Mouse (Mus musculus) lung, postnatal 25 days (tissue): ENCODE results near the gene Vps13c.

Experiments used
- DNase-seq: peaks from one replicate; pipeline ENCODE4 v3.0.0; 2022; ENCODE audit warnings: low spot score

The Vps13c gene

DNA sequence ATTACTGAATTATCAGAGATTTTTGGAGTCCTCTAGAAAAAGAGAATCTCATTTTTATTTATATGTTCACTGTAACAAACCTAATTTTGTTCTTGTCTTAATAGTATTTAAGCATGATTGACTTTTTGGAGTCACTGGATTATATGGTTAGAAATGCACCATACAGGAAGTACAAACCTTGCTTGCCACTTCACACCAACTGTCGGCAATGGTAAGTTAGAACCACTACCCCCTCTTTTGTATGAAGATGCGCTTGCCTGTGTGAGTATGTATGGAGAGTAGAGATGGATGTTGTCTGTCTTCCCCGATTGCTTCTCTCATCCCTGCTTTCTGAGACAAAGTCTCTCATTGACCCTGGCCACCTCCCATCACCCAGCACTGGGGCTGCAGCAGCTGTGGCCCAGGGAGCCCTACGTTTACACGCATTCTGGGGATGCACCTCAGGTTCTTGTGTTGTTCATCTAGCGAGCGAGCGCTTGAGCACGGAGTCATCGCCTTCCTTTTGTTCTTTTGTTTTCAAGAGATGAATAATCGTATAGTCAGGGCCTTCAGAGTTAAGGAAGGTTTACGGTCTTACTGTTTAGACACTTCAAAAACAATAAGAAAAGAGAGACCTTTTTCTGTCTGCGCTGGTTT is 43.3 kb downstream of the Vps13c start:
- no peak for DNase-seq

DNA sequence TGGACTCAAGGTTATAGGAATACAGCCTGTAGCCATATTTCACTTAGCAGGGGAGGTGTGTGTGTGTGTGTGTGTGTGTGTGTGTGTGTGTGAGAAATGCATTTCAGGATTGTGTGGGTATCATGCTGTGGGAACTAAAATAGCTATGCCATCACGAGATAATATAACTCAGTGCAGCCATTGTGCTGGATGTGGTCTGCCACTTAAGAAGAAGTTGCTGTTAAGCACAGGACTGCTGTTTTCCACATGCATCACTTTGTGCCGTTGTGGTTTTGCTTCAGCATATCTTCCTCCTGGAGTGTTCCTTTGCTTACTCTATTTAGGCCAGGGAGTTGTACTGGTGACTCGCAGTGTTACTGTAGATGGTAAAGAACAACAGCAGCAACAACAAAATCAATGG is 43.9 kb downstream of the Vps13c start:
- DNase-seq, result no peak

- peak; percentile 31 for DNase-seq
Observed at GRCm38 (mm10) chr9:67886981-67887720, 47.0 kb downstream of the Vps13c start.

DNA sequence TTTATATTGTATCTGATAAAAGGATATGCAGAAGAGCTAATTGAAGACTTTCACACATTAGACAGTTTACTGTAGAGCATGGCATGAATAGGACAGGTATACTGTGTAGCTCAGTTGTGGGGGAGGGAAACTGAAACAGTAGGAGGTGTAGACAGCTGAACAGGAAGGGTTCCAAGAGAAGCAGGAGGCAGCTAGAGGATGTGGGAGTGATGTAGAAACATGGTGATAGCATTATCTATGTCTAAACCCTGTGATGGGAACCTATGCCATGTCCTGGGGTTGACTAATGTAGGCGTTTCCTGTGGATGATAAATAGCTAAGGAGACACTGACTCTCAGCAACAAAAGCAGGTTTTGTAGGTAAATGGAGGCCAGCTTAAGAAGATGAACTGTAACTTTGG is 53.3 kb downstream of the Vps13c start:
- DNase-seq, result no peak

DNA sequence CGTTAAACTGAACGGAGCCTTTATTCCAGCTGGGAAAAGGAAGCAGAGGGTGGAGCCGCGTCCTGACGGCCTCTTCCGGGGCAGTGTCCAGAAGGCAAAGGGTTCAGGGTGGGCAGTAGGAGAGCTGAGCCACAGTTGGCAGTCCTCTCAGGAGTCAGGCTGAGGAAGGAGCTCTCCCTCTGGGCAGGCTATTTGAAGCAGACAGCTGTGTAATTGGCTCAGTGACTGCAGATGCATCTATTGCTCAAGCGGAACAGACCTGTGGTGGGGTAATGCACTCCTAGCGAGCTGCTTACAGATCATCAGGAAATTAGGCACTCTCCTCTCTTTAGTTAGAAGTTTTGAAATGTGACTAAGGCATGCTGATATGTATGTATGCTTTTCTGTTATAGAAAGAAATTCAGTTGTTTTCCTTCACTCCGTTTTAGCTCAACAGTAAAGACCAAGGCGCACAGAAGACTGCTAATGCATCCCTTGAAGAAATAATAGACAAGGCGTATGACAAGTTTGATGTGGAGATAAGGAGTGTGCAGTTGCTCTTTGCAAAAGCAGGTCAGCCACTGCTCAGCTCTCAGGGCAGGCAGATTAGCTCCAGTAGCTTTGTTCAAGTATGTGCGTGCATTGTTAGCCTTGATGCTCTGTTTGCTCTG is 56.6 kb downstream of the Vps13c start:
- DNase-seq, result no peak

- no peak for DNase-seq
Observed at GRCm38 (mm10) chr9:67900398-67900797, 60.2 kb downstream of the Vps13c start.

DNA sequence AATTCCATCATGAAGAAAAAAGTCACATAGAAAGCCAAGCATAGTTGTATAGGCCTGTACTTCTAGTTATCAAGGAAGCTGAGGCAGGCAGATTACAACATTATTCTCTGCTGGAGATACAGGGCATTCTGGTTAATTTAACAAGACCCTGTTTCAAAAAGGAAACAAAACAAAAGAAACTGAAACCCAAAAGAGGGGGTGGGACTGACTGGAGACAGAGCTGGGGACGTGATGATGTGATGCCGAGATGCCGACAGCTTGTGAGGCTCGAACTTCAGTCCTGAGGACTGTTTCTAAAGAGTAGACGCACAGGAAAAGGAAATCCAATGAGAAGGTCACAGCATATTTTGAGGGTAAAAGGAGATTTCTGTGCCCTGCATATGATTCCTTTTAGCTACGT is 64.2 kb downstream of the Vps13c start:
- no peak for DNase-seq

DNA sequence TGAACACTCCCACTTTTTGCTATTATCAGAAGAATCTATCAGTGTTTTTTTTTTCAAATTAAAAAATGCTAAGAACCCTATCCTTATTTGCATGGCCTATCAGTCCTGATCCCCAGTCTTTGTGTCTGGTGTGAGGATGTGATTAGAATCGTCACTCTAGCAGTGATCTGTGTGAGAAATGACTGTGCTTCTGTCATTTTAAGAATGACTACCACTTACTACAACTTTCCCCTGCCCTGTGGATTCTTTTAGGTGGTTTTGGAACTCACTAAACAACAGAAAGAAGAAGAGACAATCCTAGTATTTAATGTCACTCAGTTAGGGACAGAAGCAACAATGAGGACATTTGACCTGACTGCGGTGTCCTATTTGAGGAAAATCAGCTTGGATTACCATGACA is 65.3 kb downstream of the Vps13c start:
- no peak for DNase-seq

DNA sequence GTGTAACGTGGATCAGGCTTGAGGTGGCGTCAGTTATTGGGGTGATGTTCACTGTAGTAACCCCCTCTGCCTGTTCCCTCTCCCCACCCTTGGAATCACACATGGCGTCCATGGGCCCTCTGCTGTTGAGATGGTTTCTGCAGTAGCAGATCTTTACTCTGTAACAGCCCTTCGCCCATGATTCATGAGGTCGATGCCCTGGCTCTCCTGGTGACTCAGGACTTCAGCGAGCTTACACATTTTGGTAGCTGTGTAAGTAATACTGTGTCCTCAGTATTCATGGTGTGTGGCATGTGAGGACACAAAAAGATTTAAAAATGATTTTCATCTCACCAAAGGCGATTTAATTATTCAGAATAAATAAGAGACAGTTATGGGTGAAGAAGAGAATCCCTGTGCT is 74.5 kb downstream of the Vps13c start:
- no peak for DNase-seq

- DNase-seq, result no peak
Observed at GRCm38 (mm10) chr9:67922350-67922749, 82.2 kb downstream of the Vps13c start.

GRCm38 (mm10) chr9:67930629-67931028 is 90.4 kb downstream of the Vps13c start:
- DNase-seq, result peak; percentile 19

GRCm38 (mm10) chr9:67937286-67937685 is 97.1 kb downstream of the Vps13c start:
- no peak for DNase-seq

DNA sequence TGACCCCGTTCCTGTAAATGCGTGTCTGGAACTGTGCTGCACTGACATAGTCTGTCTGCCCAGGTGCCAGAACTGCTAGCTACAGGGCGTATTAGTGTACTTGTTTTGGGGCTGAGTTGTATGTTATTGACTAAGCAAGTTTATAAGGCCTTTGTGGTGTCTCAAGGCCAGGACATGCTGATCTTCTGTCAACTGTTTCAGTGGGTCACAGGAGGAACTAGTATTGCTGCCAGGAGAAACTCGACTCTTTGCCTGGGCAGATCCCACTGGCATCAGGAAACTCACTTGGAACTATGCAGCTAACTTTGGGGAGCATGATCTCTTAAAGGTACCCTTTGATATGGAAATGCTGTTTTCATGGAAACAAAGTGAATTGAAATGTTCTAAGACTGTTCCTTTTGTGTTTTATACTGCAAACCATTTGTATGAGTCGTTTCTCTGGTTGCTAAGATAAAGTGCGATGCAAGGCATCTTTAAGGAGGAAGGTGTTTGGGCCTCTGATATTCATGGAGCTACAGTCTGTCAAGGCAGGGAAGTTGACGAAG is 115.3 kb downstream of the Vps13c start:
- no peak for DNase-seq

- DNase-seq, result no peak
Observed at GRCm38 (mm10) chr9:67961953-67962352, 121.8 kb downstream of the Vps13c start.

GRCm38 (mm10) chr9:67965889-67966288 is 125.7 kb downstream of the Vps13c start:
- no peak for DNase-seq

- DNase-seq, result peak; percentile 26
Observed at GRCm38 (mm10) chr9:67967011-67967410, 126.8 kb downstream of the Vps13c start.

DNA sequence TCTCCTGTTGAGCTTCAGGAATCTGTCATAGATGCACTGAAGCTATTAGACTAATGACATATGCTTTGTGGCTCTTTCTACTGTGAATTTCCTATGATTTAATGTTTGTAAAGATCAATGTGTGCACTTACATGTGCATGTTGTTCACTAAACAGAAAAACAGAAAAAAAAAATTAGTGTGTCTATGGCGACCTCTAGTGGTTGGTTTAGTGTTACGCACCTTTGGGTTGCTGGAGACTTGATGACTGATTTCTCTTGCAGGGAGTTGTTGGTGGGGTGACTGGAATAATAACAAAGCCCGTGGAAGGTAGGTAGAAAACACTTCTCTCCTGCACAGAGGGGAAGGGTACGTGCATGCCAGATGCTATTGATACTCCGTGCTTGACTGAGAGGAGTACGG is 133.3 kb downstream of the Vps13c start:
- DNase-seq, result peak; percentile 15

DNA sequence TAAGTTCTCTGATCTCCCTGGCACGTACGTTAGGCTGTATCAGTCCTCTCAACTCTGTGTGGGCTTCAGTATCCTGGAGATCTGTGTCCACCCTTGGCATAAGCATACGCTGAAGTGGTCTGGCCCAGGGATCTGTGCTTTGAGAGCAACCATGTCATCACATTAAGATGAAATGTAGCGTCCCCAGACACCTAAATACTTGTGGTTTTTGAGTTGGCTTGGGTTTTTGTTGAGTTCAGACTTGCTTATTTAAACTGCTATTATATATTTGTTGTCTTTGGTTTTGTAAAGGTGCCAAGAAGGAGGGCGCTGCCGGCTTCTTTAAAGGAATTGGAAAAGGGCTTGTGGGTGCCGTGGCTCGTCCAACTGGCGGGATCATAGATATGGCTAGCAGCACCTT is 135.3 kb downstream of the Vps13c start:
- DNase-seq, result no peak

- no peak for DNase-seq
Observed at GRCm38 (mm10) chr9:68006566-68006965, 166.4 kb downstream of the Vps13c start.

- peak; percentile 55 for DNase-seq
Observed at GRCm38 (mm10) chr9:68014991-68015396, 174.8 kb downstream of the Vps13c start.

DNA sequence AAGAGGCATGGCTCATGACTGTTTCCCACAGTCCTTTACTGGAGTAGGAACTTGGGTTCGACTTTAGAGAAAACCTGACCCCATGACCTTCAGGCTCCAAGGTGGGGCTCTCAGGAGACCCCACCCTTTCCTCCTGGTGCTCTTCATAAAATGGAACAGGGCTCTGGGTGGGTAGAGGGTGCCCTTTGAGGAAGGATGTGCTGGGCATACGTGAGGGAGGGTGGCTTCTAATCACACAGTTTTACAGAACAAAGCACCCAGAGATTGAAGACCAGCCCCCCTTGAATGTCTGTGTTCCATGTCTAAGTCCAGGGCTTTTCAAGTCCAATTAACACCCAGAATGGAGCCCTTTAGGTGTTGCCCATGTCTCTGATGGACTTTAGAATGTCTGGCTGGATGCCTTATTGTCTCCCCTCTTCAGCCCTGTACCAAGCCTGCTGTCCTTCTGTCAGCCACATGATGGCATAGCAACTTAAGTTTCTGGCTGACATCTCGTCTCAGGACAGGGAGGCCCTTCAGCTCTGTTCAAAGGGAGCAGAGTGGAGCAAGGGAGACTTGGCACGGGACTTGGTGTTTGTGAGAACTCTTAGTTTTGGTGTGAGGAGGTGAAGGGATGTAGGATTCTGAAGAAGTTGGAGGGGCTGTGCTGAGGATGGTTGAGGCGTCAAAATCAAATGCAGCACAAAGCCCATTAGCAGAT is 176.2 kb downstream of the Vps13c start:
- peak; percentile 27 for DNase-seq

- DNase-seq, result peak; percentile 46
Observed at GRCm38 (mm10) chr9:68020776-68021365, 180.7 kb downstream of the Vps13c start.
